Mouse (Mus musculus) kidney, adult 2 months (tissue): Measurements from ENCODE around the gene Zfr2. TPM values are rescaled to one million over a fixed set of nuclear protein-coding genes. Genes with fewer than 3 reads are reported as not detected.

Experiments used
- DNase-seq: peaks from one replicate; pipeline ENCODE4 v3.0.0; 2021
- H3K27ac ChIP-seq: fragments of 200-500 bp; 2 replicates; pipeline ENCODE4 v1.5.1; 2012; ENCODE audit warnings: low read depth, low read length, control low read depth, inconsistent platforms; ENCODE audit not compliant: insufficient read depth
- H3K27me3 ChIP-seq: fragments of 200-500 bp; replicated peaks from 2 replicates; pipeline ENCODE4 v1.6.1; 2012; ENCODE audit warnings: mild to moderate bottlenecking, moderate library complexity, low read length, inconsistent platforms; ENCODE audit not compliant: control insufficient read depth, insufficient read depth
- H3K36me3 ChIP-seq: fragments of 200-500 bp; 2 replicates; pipeline ENCODE4 v1.6.1; 2012; ENCODE audit warnings: mild to moderate bottlenecking, moderate library complexity, low read length, inconsistent platforms; ENCODE audit not compliant: control insufficient read depth, insufficient read depth
- H3K4me1 ChIP-seq: fragments of 200-500 bp; 2 replicates; pipeline ENCODE4 v1.6.1; 2011; ENCODE audit warnings: low read length; ENCODE audit not compliant: control insufficient read depth, insufficient read depth
- H3K4me3 ChIP-seq: fragments of 200-500 bp; 2 replicates; pipeline ENCODE4 v1.5.1; 2011; ENCODE audit warnings: mild to moderate bottlenecking, low read depth, low read length, control low read depth; ENCODE audit not compliant: insufficient read depth
- CTCF ChIP-seq: fragments of 200-500 bp; conservative IDR thresholded peaks from 2 replicates; pipeline ENCODE4 v1.5.1; 2011; ENCODE audit warnings: low read depth, mild to moderate bottlenecking, control low read depth, low read length, moderate library complexity, mixed read lengths; ENCODE audit not compliant: insufficient read depth, insufficient read length
- POLR2A ChIP-seq: fragments of 200-500 bp; IDR thresholded peaks from one replicate; pipeline ENCODE4 v1.6.1; 2011; ENCODE audit warnings: low read depth, low read length, control low read depth
- WGBS: fragments of 180-500 bp; shearing (Covaris S2); methylation state at CpG from one replicate; pipeline ENCODE4 v1.1.7; 2018; 5-methylcytosine and 5-hydroxymethylcytosine counted together
- polyA plus RNA-seq: library from polyadenylated mRNA; depleted of rRNA; stranded (reverse); fragments of >200 nt; gene quantifications from 2 replicates; pipeline ENCODE4 v1.2.3, GENCODE M21; 2012

The Zfr2 gene
- polyA plus RNA-seq, 1 experiment = 4.6 TPM

GRCm38 (mm10) chr10:81197305-81197704 is 35.6 kb upstream of the Zfr2 start:
- Histone ChIP-seq H3K27ac (no peak overlapping the region), H3K4me3 (no peak overlapping the region), H3K27me3 (no peaks in the 10 kb centered on the region), H3K4me1 (no peaks in the 10 kb centered on the region), H3K36me3 (no peaks in the 10 kb centered on the region)
- TF ChIP-seq POLR2A (no peak), CTCF (no peak)
- 53% methylated on average over 6 of the region's 6 CpGs for WGBS
- DNase-seq = no peak

GRCm38 (mm10) chr10:81198230-81198629 is 34.7 kb upstream of the Zfr2 start:
- peak; percentile 62 for DNase-seq
- no peak for TF ChIP-seq POLR2A
- TF ChIP-seq CTCF = peak; percentile 54
- H3K27ac ChIP-seq = no peak overlapping the region
- WGBS = under 1% methylated on average over 9 of the region's 9 CpGs
- no peaks in the 10 kb centered on the region for H3K4me1 ChIP-seq
- H3K27me3 ChIP-seq = no peaks in the 10 kb centered on the region
- no peaks in the 10 kb centered on the region for H3K36me3 ChIP-seq
- no peak overlapping the region for H3K4me3 ChIP-seq

- Histone ChIP-seq H3K4me1 (no peaks in the 10 kb centered on the region), H3K36me3 (no peaks in the 10 kb centered on the region), H3K27me3 (no peaks in the 10 kb centered on the region), H3K4me3 (no peak overlapping the region), H3K27ac (no peak overlapping the region)
- WGBS = 86% methylated on average over 6 of the region's 6 CpGs
- no peak for DNase-seq
- TF ChIP-seq CTCF (no peak), POLR2A (no peak)
Observed at GRCm38 (mm10) chr10:81198990-81199389, 34.0 kb upstream of the Zfr2 start.

GRCm38 (mm10) chr10:81200141-81200540 is 32.8 kb upstream of the Zfr2 start:
- TF ChIP-seq CTCF = no peak
- TF ChIP-seq POLR2A = no peak
- Histone ChIP-seq H3K4me1 (no peaks in the 10 kb centered on the region), H3K27me3 (no peaks in the 10 kb centered on the region), H3K4me3 (no peak overlapping the region), H3K36me3 (no peaks in the 10 kb centered on the region), H3K27ac (no peak overlapping the region)
- WGBS = 84% methylated on average over 13 of the region's 13 CpGs
- DNase-seq = no peak

GRCm38 (mm10) chr10:81200605-81201287 is 32.2 kb upstream of the Zfr2 start:
- Histone ChIP-seq H3K27me3 (no peaks in the 10 kb centered on the region), H3K4me3 (no peak overlapping the region), H3K4me1 (no peaks in the 10 kb centered on the region), H3K36me3 (no peaks in the 10 kb centered on the region), H3K27ac (no peak overlapping the region)
- no peak for TF ChIP-seq POLR2A
- TF ChIP-seq CTCF = no peak
- no peak for DNase-seq
- WGBS = 81% methylated on average over 20 of the region's 20 CpGs

- WGBS = 57% methylated on average over 13 of the region's 13 CpGs
- no peaks in the 10 kb centered on the region for H3K27me3 ChIP-seq
- no peaks in the 10 kb centered on the region for H3K36me3 ChIP-seq
- DNase-seq = no peak
- no peak within 1 kb of the TSS for H3K27ac ChIP-seq
- H3K4me1 ChIP-seq = no peaks in the 10 kb centered on the region
- H3K4me3 ChIP-seq = no peak within 1 kb of the TSS
- TF ChIP-seq CTCF (no peak), POLR2A (no peak)
Observed at GRCm38 (mm10) chr10:81201807-81202758, 30.9 kb upstream of the Zfr2 start, which contains the start of gene Nmrk2. Gene Nmrk2 (minus strand): TSS chr10:81202051.

- no peak for DNase-seq
- Histone ChIP-seq H3K36me3 (no peaks in the 10 kb centered on the region), H3K4me1 (no peaks in the 10 kb centered on the region), H3K4me3 (no peak overlapping the region), H3K27me3 (no peaks in the 10 kb centered on the region), H3K27ac (no peak overlapping the region)
- 71% methylated on average over 8 of the region's 8 CpGs for WGBS
- TF ChIP-seq POLR2A (no peak), CTCF (no peak)
Observed at GRCm38 (mm10) chr10:81202978-81203720, 29.8 kb upstream of the Zfr2 start.
